Mouse (Mus musculus) olfactory bulb, adult 2 months (tissue): ENCODE results near the gene Ccdc50.

Source experiments
- CTCF ChIP-seq: fragments of 200-500 bp; IDR thresholded peaks from 2 replicates; pipeline ENCODE4 v1.5.1; 2012; ENCODE audit warnings: low read depth, mild to moderate bottlenecking, low read length, moderate library complexity; ENCODE audit not compliant: insufficient read depth
- POLR2A ChIP-seq: fragments of 200-500 bp; IDR thresholded peaks from 2 replicates; pipeline ENCODE4 v1.6.1; 2012; ENCODE audit warnings: mild to moderate bottlenecking, low read depth, low read length, moderate library complexity; ENCODE audit not compliant: insufficient read depth

GRCm38 (mm10) chr16:27396951-27397350, 8.3 kb downstream of the Ccdc50 start:
- TF ChIP-seq POLR2A (no peak), CTCF (no peak)
